Mouse (Mus musculus) induced T-regulatory cell, adult 2 months (primary cell): ENCODE measurements around the gene Rufy3.

ENCODE experiments used
- DNase-seq: peaks from one replicate; pipeline ENCODE4 v3.0.0-alpha.2; 2012; ENCODE audit warnings: low read depth

Rufy3 gene

GRCm38 (mm10) chr5:88575506-88576338 lies 10.9 kb downstream of the Rufy3 start:
- no peak for DNase-seq

GRCm38 (mm10) chr5:88580681-88581080 lies 15.8 kb downstream of the Rufy3 start:
- no peak for DNase-seq

- DNase-seq = no peak
Measured at GRCm38 (mm10) chr5:88581343-88581742, 16.5 kb downstream of the Rufy3 start.

- no peak for DNase-seq
Measured at GRCm38 (mm10) chr5:88583271-88584031, 18.6 kb downstream of the Rufy3 start.

- no peak for DNase-seq
Measured at GRCm38 (mm10) chr5:88584061-88584460, 19.2 kb downstream of the Rufy3 start.

GRCm38 (mm10) chr5:88586407-88587174 lies 21.8 kb downstream of the Rufy3 start:
- DNase-seq = no peak

GRCm38 (mm10) chr5:88587211-88587934 lies 22.5 kb downstream of the Rufy3 start:
- DNase-seq = no peak

GRCm38 (mm10) chr5:88588481-88588880 lies 23.6 kb downstream of the Rufy3 start:
- no peak for DNase-seq

- DNase-seq = no peak
Measured at GRCm38 (mm10) chr5:88593421-88594172, 28.8 kb downstream of the Rufy3 start.

GRCm38 (mm10) chr5:88594173-88594569 lies 29.3 kb downstream of the Rufy3 start:
- no peak for DNase-seq

- no peak for DNase-seq
Measured at GRCm38 (mm10) chr5:88595537-88596455, 31.0 kb downstream of the Rufy3 start.

- DNase-seq = no peak
Measured at GRCm38 (mm10) chr5:88598961-88599360, 34.1 kb downstream of the Rufy3 start.

- DNase-seq = no peak
Measured at GRCm38 (mm10) chr5:88602030-88602429, 37.2 kb downstream of the Rufy3 start.

- DNase-seq = no peak
Measured at GRCm38 (mm10) chr5:88602713-88603112, 37.9 kb downstream of the Rufy3 start.

GRCm38 (mm10) chr5:88604046-88604445 lies 39.2 kb downstream of the Rufy3 start:
- no peak for DNase-seq

GRCm38 (mm10) chr5:88604641-88605358 lies 40.0 kb downstream of the Rufy3 start:
- DNase-seq = no peak

- DNase-seq = no peak
Measured at GRCm38 (mm10) chr5:88614129-88614528, 49.3 kb downstream of the Rufy3 start.

- DNase-seq = no peak
Measured at GRCm38 (mm10) chr5:88616988-88617387, 52.1 kb downstream of the Rufy3 start.

- DNase-seq = no peak
Measured at GRCm38 (mm10) chr5:88627545-88627944, 62.7 kb downstream of the Rufy3 start.
